In the genomic region with DNA sequence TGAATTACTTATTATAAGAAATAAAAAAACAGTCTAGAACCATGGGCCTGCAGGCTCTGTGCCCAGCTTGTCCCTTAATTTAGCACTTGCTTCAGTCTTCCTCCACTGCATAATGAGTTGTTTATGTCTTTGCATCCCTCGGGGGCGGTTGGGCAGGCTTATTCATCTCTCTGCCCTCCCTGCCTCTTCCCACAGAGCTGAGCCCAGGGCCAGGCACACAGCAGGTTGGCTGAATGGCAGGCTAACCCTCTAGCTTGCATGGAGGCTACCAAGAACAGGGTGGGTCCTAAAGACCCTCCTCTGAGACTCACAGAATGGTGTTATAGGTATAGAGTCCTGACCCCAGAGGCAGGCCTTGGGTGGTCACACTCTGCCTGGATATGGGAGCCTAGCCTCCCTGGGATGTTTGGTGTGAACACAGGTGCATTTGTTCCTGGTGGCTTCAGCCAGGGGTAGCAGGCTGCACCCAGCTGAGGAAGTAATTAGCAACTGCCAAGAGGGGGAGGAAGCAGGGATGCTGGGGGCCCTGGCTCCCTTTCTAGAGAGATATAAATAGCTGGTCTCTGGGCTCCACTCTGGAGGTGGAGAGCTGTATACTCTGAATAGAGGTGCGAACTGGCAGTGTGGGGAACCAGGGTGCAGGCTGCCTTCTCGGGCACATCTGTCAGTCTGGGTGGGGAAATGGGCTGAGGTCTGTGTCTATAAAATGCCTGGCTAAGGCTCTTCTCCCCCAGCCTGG, we compare ENCODE assay signal across 9 mouse cellular contexts. TPM values are rescaled to one million over a fixed set of nuclear protein-coding genes. Genes with fewer than 3 reads are reported as not detected.
DNase-seq lines count a peak whose midpoint lies in the region; ATAC-seq and TF ChIP-seq lines count a peak whose summit lies in the region.
"Had no signal": no experiment of that assay in that cellular context is flagged by ENCODE, and none has a peak within 500 bp of the region (broad histone marks: within the 10 kb centered on the region; RNA-seq: fewer than 3 reads in every experiment).

No protein-coding gene starts in this region.

- H3K9ac ChIP-seq in hindbrain, embryonic 12.5 days, result no peak overlapping the region
- H3K9ac ChIP-seq: limb, embryonic 15.5 days had no signal

- H3K4me2 ChIP-seq in hindbrain, embryonic 12.5 days (replicated peaks), result no peak overlapping the region
- H3K4me2 ChIP-seq: limb, embryonic 15.5 days had no signal

- no peaks in the 10 kb centered on the region for H3K36me3 ChIP-seq in hindbrain, embryonic 12.5 days
- H3K36me3 ChIP-seq: limb, embryonic 15.5 days had no signal

- peaks cover 13% of the 10 kb centered on the region for H3K4me1 ChIP-seq in hindbrain, embryonic 12.5 days
- H3K4me1 ChIP-seq in lung, adult 2 months (ENCODE audit: control insufficient read depth, insufficient read depth, low read length), result no peaks in the 10 kb centered on the region

- no peaks in the 10 kb centered on the region for H3K9me3 ChIP-seq in hindbrain, embryonic 12.5 days (replicated peaks)
- H3K9me3 ChIP-seq: limb, embryonic 15.5 days had no signal

- no peaks in the 10 kb centered on the region for H3K27me3 ChIP-seq in hindbrain, embryonic 12.5 days
- H3K27me3 ChIP-seq: limb, embryonic 15.5 days had no signal

- no peak overlapping the region for H3K4me3 ChIP-seq in hindbrain, embryonic 12.5 days
- no peak overlapping the region for H3K4me3 ChIP-seq in lung, adult 2 months (replicated peaks; ENCODE audit: extremely low read depth, low read depth, low read length)
- H3K4me3 ChIP-seq: limb, embryonic 15.5 days had no signal

- H3K27ac ChIP-seq in hindbrain, embryonic 12.5 days, result peak overlapping the region; percentile 79
- H3K27ac ChIP-seq: limb, embryonic 15.5 days had no signal

- DNase-seq in heart, adult 11 months, result peak; percentile 95
- DNase-seq in heart, postnatal 25 days (ENCODE audit: low spot score), result no peak
- peak; percentile 10 for DNase-seq in gastrocnemius, postnatal 10 days
- peak; percentile 35 for DNase-seq in right cerebral cortex, postnatal 14 days
- no peak for DNase-seq in lung, adult 2 months
- no peak for DNase-seq in thymus, postnatal 0 days (ENCODE audit: low spot score)
- DNase-seq in testis, postnatal 10 days (ENCODE audit: low spot score), result no peak

- 19% methylated on average over 4 of the region's 4 CpGs for WGBS in hindbrain, embryonic 12.5 days
- WGBS in lung, adult 2 months, result 20% methylated on average over 4 of the region's 4 CpGs

- TF ChIP-seq CTCF in lung, adult 2 months (IDR thresholded peaks at IDR 0.05; ENCODE audit: insufficient read depth, low read length), result no peak

- ATAC-seq in hindbrain, embryonic 12.5 days (ENCODE audit: low FRiP score), result peak; percentile 69

- no peak for TF ChIP-seq POLR2A in lung, adult 2 months (IDR thresholded peaks at IDR 0.05; ENCODE audit: borderline replicate concordance, extremely low read depth, low read depth, low read length)

- intact Hi-C loops in heart, postnatal 25 days (cut with DNase I), result no loop called here

RNA-seq across cellular contexts. Expression of a gene that starts 9.6 kb away (rescaled TPM):
- total RNA-seq in heart, postnatal 25 days (2021), result under 1 TPM; 0.67 to 0.83 TPM
- total RNA-seq in gastrocnemius, postnatal 10 days (2021), result 1 to 10 TPM; 3.2 to 5.5 TPM
- polyA plus RNA-seq in hindbrain, embryonic 12.5 days (2016; fragmentation: Nextera tagmentation; extraction: Ambion mirVana), result 11.5 and 11.6 TPM in 2 replicates
- polyA plus RNA-seq in lung, adult 2 months (2012; rRNA removed), result 0.08 and 0.30 TPM in 2 replicates
- polyA plus RNA-seq in thymus, postnatal 0 days (2015; fragmentation: Nextera tagmentation; extraction: Ambion mirVana), result 0.39 and 0.52 TPM in 2 replicates

RNA-seq across cellular contexts. Expression of a gene that starts 35.7 kb away (rescaled TPM):
- 1 to 10 TPM; 5.3 to 7.9 TPM for total RNA-seq in heart, postnatal 25 days (2021)
- 1 to 10 TPM; 5.7 to 6.8 TPM for total RNA-seq in gastrocnemius, postnatal 10 days (2021)
- 1.5 and 1.9 TPM in 2 replicates for polyA plus RNA-seq in hindbrain, embryonic 12.5 days (2016; fragmentation: Nextera tagmentation; extraction: Ambion mirVana)
- polyA plus RNA-seq in lung, adult 2 months (2012; rRNA removed), result 4.9 and 9.4 TPM in 2 replicates
- polyA plus RNA-seq in thymus, postnatal 0 days (2015; fragmentation: Nextera tagmentation; extraction: Ambion mirVana), result 0.36 and 0.49 TPM in 2 replicates

Comparison
In these comparisons a context has a peak if more than half of its experiments do, and no peak if none do; other contexts are left out.
1. DNase-seq: peak in heart, adult 11 months (single experiment), gastrocnemius, postnatal 10 days (single experiment) and right cerebral cortex, postnatal 14 days (single experiment); none in heart, postnatal 25 days (single experiment), lung, adult 2 months (single experiment), thymus, postnatal 0 days (single experiment) and testis, postnatal 10 days (single experiment).